In genomic region chr16:91360162-91360561, GRCm38 (mm10) we compare ENCODE assay signal across 17 mouse cellular contexts. TPM values are rescaled to one million over a fixed set of nuclear protein-coding genes. Genes with fewer than 3 reads are reported as not detected.
"Had no signal": no experiment of that assay in that cellular context is flagged by ENCODE, and none has a peak within 500 bp of the region (broad histone marks: within the 10 kb centered on the region; RNA-seq: fewer than 3 reads in every experiment).

No protein-coding gene starts in this region.

- H3K4me2 ChIP-seq: intestine, embryonic 15.5 days; kidney, embryonic 15.5 days; lung, embryonic 14.5 days; stomach, embryonic 15.5 days had no signal

- H3K27ac ChIP-seq: intestine, embryonic 15.5 days; kidney, embryonic 15.5 days; left cerebral cortex, adult 2 months; limb, embryonic 10.5 days; stomach, embryonic 15.5 days had no signal

- H3K4me3 ChIP-seq: intestine, embryonic 15.5 days; kidney, embryonic 15.5 days; left cerebral cortex, adult 2 months; limb, embryonic 10.5 days; stomach, embryonic 15.5 days had no signal

- H3K36me3 ChIP-seq: intestine, embryonic 15.5 days; kidney, embryonic 15.5 days; limb, embryonic 10.5 days; stomach, embryonic 15.5 days had no signal

- ATAC-seq: intestine, embryonic 15.5 days had no signal

- H3K9ac ChIP-seq: intestine, embryonic 15.5 days; kidney, embryonic 15.5 days; lung, embryonic 14.5 days; stomach, embryonic 15.5 days had no signal

- H3K9me3 ChIP-seq: intestine, embryonic 15.5 days; kidney, embryonic 15.5 days; limb, embryonic 10.5 days; stomach, embryonic 15.5 days had no signal

- DNase-seq: kidney, adult 18-20 months; lung, embryonic 14.5 days; lung, postnatal 14 days; right cerebral cortex, postnatal 14 days; thymus, postnatal 36 days had no signal

RNA-seq across cellular contexts. Expression of gene Gm21970, which starts 31.4 kb away (rescaled TPM):
- polyA plus RNA-seq: intestine, embryonic 15.5 days; kidney, embryonic 15.5 days; large intestine, adult 2 months; limb, embryonic 10.5 days; limb, embryonic 14.5 days; midbrain, postnatal 0 days; neural tube, embryonic 14.5 days; spleen, adult 2 months; stomach, embryonic 15.5 days; testis, adult 2 months; thymus, postnatal 0 days had no signal
